Mouse (Mus musculus): ENCODE data around the gene Xpr1. TPM values are rescaled to one million over a fixed set of nuclear protein-coding genes. Genes with fewer than 3 reads are reported as not detected.

Gene Xpr1
- polyA plus RNA-seq, 1 experiment from 2014 or later: 71.2 TPM

DNA sequence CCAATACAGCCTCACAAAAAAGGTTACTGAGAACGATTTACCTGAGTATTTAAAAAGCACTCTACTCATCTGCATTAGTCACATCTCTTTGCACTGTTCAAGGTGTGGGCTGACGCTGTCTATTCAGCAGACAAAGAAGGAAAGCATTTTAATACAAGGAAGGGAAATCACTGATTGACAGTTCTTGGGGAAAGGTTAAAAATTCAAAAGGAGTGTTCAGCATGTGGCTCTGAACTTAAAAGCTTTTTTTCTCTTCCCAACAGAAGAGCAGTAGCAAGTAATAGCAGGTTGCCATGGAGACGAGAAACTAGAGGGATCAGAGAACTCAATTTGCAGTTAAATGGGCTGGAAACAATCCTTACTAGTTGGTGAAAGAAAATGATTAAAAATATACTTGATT lies 110.3 kb downstream of the Xpr1 start:
- peak; percentile 74 for ATAC-seq (replicated peaks)

DNA sequence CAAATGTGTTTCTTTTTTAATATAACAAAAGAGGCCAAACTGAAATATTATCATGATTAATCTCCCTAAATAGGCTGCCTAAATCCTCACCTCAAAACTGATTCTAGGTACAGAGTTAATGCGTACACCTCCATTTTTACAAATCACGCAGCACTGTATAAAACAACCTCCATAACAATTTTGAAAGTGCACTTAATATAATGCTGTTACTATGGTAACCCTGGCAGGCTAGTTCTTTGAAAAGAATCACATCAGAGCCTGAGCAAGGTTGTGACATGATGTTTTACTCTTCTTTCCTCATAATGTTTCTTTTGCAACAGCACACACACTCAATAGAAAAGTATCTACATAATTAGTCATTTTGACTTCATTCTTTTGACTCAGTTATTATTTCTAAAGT lies 113.8 kb downstream of the Xpr1 start:
- H3K9ac ChIP-seq (replicated peaks): no peak overlapping the region
- whole genome bisulfite sequencing: 36% methylated on average over 2 of the region's 2 CpGs
- no peaks in the 10 kb centered on the region for H3K9me3 ChIP-seq
- peak overlapping the region; percentile 58 for H3K27ac ChIP-seq (replicated peaks)
- ATAC-seq (replicated peaks): 0 out of 2 replicates have a peak, but pooled peaks have one; percentile 32
- H3K36me3 ChIP-seq: no peaks in the 10 kb centered on the region; the same call in 1 of the 2 replicates
- H3K4me1 ChIP-seq: peaks cover 38% of the 10 kb centered on the region
- no peak overlapping the region for H3K4me3 ChIP-seq
- H3K27me3 ChIP-seq: no peaks in the 10 kb centered on the region
- H3K4me2 ChIP-seq (replicated peaks): no peak overlapping the region

More for the DNA sequence above, 110.3 kb downstream of the Xpr1 start:
- no peak overlapping the region for H3K4me2 ChIP-seq (replicated peaks)
- no peak overlapping the region for H3K9ac ChIP-seq (replicated peaks)
- H3K27ac ChIP-seq (replicated peaks): peak overlapping the region; percentile 82
- H3K27me3 ChIP-seq: no peaks in the 10 kb centered on the region
- peaks cover 43% of the 10 kb centered on the region for H3K4me1 ChIP-seq
- no peaks in the 10 kb centered on the region for H3K9me3 ChIP-seq
- no peak overlapping the region for H3K4me3 ChIP-seq
- peaks cover 2% of the 10 kb centered on the region; the same call in 1 of the 2 replicates for H3K36me3 ChIP-seq
- WGBS: 4% methylated on average over 3 of the region's 3 CpGs

DNA sequence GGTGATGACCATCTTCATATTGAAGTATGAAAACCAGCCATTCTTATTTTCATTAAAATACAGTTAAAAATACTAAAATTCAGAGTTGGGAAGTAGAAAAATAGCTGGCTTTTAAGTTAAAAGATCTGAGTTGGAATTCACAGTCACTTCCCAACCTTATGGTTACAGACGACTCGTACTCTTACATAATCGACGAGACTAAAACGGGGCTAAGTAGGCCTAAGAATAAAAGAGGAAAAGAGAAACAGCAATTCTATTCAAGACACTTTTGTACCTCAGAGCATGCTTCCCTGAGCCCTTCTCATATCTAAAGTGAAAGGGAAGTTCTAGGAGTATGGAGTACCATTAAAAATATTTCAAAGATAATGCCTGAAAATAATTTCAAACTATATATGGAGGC lies 119.6 kb downstream of the Xpr1 start:
- 84% methylated on average over 5 of the region's 5 CpGs for WGBS
- Histone ChIP-seq H3K27ac (replicated peaks) (no peak overlapping the region), H3K9me3 (no peaks in the 10 kb centered on the region), H3K9ac (replicated peaks) (no peak overlapping the region), H3K4me2 (replicated peaks) (no peak overlapping the region), H3K4me1 (peaks cover 6% of the 10 kb centered on the region), H3K36me3 (no peaks in the 10 kb centered on the region), H3K27me3 (no peaks in the 10 kb centered on the region), H3K4me3 (no peak overlapping the region)
- ATAC-seq (replicated peaks): no peak

DNA sequence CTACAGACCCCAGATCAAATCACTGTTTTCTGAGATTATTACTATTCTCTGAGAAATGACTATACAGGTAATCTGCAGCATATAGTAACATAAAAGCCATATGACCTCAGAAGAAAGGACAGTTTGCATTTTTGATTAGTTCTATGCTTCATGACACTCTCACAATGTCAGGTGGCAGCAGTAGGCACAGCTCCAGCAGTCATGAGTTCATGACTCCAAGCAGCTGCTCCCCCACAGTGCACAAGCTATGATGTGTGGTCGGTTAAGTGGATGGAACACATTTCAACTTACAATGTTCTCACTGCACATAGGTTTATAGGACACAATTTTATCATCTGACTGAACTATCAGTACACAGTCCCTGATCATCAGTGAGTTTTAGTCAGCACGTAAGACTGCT lies 120.0 kb downstream of the Xpr1 start:
- no peak overlapping the region for H3K4me2 ChIP-seq (replicated peaks)
- no peak overlapping the region for H3K9ac ChIP-seq (replicated peaks)
- H3K4me1 ChIP-seq: peaks cover 5% of the 10 kb centered on the region
- peaks cover 2% of the 10 kb centered on the region; the same call in 1 of the 2 replicates for H3K36me3 ChIP-seq
- no peak overlapping the region for H3K27ac ChIP-seq (replicated peaks)
- no peak for ATAC-seq (replicated peaks)
- no peaks in the 10 kb centered on the region for H3K9me3 ChIP-seq
- 91% methylated on average over 2 of the region's 2 CpGs for WGBS
- no peak overlapping the region for H3K4me3 ChIP-seq
- H3K27me3 ChIP-seq: no peaks in the 10 kb centered on the region

DNA sequence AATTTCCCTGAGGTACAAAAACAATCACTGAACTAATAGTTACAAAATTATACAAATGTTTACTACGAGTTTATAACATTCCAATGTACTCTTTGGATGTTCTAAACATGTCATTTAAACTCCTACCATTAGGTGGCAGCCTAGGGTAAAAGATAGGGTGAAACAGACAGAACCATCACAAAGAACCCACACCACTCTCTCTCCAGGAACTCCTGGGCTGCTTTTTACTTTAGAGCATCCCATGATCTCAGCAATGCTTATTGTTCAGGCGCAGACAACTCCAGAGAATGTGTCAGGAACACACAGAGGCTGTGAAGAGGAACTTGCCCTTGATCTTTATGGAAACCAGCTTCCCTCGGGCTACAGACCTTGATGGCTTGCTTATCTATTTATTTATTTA lies 123.8 kb downstream of the Xpr1 start:
- Histone ChIP-seq H3K27ac (replicated peaks) (peak overlapping the region; percentile 63), H3K4me3 (no peak overlapping the region), H3K9me3 (no peaks in the 10 kb centered on the region), H3K36me3 (peaks cover 22% of the 10 kb centered on the region), H3K9ac (replicated peaks) (no peak overlapping the region), H3K4me2 (replicated peaks) (no peak overlapping the region), H3K4me1 (peaks cover 5% of the 10 kb centered on the region), H3K27me3 (no peaks in the 10 kb centered on the region)
- ATAC-seq (replicated peaks): peak; percentile 88
- 5% methylated on average over 3 of the region's 3 CpGs for WGBS

DNA sequence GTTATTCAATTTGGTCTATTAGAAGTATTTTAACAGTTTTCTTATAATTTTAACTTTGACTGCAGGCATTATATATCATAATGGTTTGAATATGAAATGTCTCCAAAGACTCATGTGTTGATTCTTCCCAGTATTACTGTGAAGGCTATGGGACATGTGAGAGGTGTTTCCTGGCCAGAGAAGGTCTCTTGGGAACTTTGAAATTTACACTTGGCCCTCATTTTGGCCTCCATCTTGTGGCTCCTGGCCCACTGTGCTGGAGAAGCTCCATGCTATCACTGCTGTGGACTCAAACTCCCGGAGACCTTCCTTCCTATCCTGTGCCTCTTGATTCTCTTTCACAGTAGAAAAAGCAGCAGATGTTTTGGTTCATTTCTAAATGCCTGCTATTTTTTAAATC lies 127.8 kb downstream of the Xpr1 start:
- H3K36me3 ChIP-seq: peaks cover 53% of the 10 kb centered on the region

DNA sequence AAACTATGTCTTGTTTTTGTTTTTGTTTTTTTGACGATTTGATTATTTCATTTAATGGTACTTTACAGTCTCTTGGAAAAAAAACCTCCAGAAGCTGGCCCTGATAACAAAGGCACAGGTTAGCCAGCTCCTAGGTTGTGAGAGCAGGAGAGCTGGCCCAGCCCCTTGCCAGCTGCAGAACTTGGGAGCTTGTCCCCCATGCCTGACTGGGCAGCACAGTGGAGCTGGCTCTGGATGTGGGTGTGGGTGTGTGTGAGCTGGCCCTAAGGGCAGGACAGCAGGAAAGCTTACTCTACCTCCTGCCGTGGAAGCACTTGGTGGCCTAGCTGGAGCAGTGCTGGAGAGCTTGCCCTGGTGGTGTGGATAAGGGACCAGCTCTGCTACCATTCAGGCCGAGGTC lies 129.2 kb downstream of the Xpr1 start:
- Histone ChIP-seq H3K4me2 (replicated peaks) (no peak overlapping the region), H3K36me3 (peaks cover 66% of the 10 kb centered on the region), H3K9ac (replicated peaks) (no peak overlapping the region), H3K27me3 (no peaks in the 10 kb centered on the region), H3K27ac (replicated peaks) (no peak overlapping the region), H3K9me3 (no peaks in the 10 kb centered on the region), H3K4me1 (no peaks in the 10 kb centered on the region), H3K4me3 (no peak overlapping the region)
- no peak for ATAC-seq (replicated peaks)
- WGBS: 91% methylated on average over 3 of the region's 3 CpGs

More for the DNA sequence above, 127.8 kb downstream of the Xpr1 start:
- no peaks in the 10 kb centered on the region for H3K27me3 ChIP-seq
- no peaks in the 10 kb centered on the region for H3K9me3 ChIP-seq
- no peak overlapping the region for H3K4me3 ChIP-seq
- WGBS: 91% methylated on average over 1 of the region's 1 CpGs
- no peak overlapping the region for H3K4me2 ChIP-seq (replicated peaks)
- H3K9ac ChIP-seq (replicated peaks): no peak overlapping the region
- peaks cover 5% of the 10 kb centered on the region for H3K4me1 ChIP-seq
- no peak for ATAC-seq (replicated peaks)
- H3K27ac ChIP-seq (replicated peaks): no peak overlapping the region

DNA sequence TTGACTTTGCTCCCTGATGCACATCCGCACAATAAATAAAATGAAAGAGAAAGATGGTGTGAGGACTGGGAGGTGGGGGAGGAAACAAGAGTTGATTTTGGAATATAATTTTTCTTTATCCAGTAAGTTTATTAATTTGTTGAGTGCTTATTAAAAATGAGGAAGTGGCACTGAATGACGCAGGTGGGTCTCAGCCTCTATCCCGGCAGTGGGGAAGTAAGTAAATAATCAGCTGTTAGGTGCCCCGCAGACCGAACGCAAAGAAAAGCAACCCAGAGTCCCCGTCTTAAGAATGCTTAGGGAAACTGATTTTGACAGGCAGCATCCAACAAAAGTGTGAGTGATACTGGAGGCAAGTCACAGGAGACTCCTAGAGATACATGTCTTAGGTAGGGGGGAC lies 133.4 kb downstream of the Xpr1 start:
- no peak overlapping the region for H3K9ac ChIP-seq (replicated peaks)
- ATAC-seq (replicated peaks): no peak
- WGBS: 96% methylated on average over 7 of the region's 7 CpGs
- no peaks in the 10 kb centered on the region for H3K9me3 ChIP-seq
- H3K4me3 ChIP-seq: no peak overlapping the region
- no peak overlapping the region for H3K4me2 ChIP-seq (replicated peaks)
- H3K27ac ChIP-seq (replicated peaks): no peak overlapping the region
- H3K27me3 ChIP-seq: no peaks in the 10 kb centered on the region
- H3K36me3 ChIP-seq: peaks cover 73% of the 10 kb centered on the region
- peaks cover 5% of the 10 kb centered on the region; the same call in 1 of the 2 replicates for H3K4me1 ChIP-seq

DNA sequence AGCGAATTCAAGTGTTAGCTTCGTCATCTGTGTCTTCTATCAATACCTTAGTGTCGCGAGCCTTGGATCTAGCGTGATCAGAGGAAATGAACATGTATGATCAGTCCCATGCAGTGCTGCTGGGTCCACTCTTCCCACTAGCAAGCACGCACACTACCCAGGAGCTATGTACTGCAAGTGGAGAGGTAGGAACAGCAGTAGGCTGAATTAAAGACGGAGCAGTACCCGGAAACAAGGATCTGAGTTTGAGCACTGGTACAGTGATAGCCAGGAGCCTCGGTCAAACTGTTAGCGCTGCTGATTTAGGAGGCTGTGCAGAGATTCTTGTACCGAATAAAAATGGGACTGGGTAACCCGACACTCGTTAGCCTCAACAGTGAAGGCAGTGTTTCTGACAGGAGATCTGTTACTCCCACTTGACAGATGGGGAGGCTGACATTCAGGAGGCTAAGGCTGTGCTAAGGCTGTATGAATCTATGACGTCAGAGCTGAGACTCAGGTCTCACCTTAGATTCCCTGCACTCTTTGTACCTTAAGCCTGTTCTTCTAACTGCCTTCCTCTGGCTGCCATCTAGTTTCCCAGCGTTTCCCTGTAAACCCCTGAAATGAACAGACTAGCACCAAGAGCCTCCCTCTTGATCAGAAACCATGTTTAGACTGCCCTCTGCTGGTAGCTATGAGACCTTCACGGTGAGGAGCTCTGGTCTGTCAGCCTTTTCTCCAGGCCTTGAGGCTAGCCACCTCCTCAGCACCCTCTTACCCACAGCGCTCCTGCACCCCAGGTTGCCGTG lies 136.0 kb downstream of the Xpr1 start:
- Histone ChIP-seq H3K4me2 (replicated peaks) (no peak overlapping the region), H3K4me3 (no peak overlapping the region), H3K4me1 (peaks cover 5% of the 10 kb centered on the region; the same call in 1 of the 2 replicates), H3K27me3 (no peaks in the 10 kb centered on the region), H3K27ac (replicated peaks) (no peak overlapping the region; the same call in 1 of the 2 replicates), H3K36me3 (peaks cover 54% of the 10 kb centered on the region), H3K9ac (replicated peaks) (no peak overlapping the region), H3K9me3 (no peaks in the 10 kb centered on the region)
- 53% methylated on average over 18 of the region's 18 CpGs for whole genome bisulfite sequencing
- ATAC-seq (replicated peaks): peak; percentile 87

DNA sequence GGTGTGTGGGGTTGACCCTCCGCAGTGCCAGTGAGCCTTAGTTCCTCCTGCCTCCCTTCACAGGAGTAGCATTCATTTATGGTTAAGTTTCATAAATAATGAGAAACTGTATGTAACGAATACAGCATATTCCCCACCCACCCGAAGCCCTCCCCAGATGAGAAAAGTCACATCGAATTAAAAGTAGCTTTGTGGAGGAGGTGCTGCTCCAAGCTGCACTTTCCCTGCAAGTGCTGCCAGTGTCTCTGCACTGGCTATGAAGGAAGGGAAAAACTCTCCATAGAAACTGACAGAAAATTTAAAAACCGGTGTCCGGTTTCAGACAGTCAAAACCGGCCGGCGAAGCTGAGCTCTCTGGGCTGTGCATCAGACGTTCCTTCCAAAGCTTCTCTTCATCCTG lies 136.9 kb downstream of the Xpr1 start:
- peaks cover 46% of the 10 kb centered on the region for H3K36me3 ChIP-seq
- H3K4me3 ChIP-seq: no peak overlapping the region
- 85% methylated on average over 10 of the region's 10 CpGs for WGBS

DNA sequence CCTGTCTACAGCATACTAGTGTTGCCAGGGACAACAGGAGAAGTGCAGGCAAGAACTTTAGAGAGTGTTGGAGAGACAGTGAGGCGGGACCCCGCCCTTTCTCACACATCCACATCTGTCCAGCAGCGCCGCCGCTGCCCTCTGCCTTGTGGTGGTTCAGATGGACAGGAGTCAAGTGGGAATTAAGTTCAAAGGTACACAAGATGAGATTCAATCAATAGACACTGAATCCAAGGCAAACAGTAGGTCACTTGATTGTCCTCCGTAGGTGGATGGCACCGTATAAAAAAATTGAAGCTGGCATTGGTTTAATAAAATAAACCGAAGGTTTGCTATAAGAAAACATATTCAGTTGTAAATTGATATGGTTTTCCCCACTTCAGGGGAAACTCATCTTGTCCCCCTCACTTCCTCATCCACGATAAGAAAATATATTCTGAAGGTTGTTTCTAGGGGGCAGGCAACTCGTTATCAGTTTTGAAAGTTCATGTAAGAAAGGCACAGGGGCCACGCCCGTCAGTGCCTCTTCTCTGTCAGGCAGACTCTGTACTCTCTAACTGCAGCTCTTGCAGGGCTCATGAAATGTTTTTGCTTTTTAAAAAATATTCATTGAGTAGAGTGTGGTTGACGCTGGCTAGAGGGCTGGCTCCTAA lies 140.7 kb downstream of the Xpr1 start:
- no peaks in the 10 kb centered on the region for H3K27me3 ChIP-seq
- H3K9ac ChIP-seq (replicated peaks): no peak overlapping the region
- no peak overlapping the region for H3K4me3 ChIP-seq
- no peak overlapping the region for H3K4me2 ChIP-seq (replicated peaks)
- no peaks in the 10 kb centered on the region for H3K9me3 ChIP-seq
- no peak overlapping the region for H3K27ac ChIP-seq (replicated peaks)
- 82% methylated on average over 13 of the region's 13 CpGs for WGBS
- peaks cover 15% of the 10 kb centered on the region for H3K36me3 ChIP-seq
- peaks cover 5% of the 10 kb centered on the region; the same call in 1 of the 2 replicates for H3K4me1 ChIP-seq
- no peak for ATAC-seq (replicated peaks)

More for the DNA sequence above, 136.9 kb downstream of the Xpr1 start:
- Histone ChIP-seq H3K27ac (replicated peaks) (no peak overlapping the region), H3K27me3 (no peaks in the 10 kb centered on the region), H3K4me2 (replicated peaks) (no peak overlapping the region), H3K9ac (replicated peaks) (no peak overlapping the region), H3K9me3 (no peaks in the 10 kb centered on the region), H3K4me1 (peaks cover 5% of the 10 kb centered on the region; the same call in 1 of the 2 replicates)
- no peak for ATAC-seq (replicated peaks)

DNA sequence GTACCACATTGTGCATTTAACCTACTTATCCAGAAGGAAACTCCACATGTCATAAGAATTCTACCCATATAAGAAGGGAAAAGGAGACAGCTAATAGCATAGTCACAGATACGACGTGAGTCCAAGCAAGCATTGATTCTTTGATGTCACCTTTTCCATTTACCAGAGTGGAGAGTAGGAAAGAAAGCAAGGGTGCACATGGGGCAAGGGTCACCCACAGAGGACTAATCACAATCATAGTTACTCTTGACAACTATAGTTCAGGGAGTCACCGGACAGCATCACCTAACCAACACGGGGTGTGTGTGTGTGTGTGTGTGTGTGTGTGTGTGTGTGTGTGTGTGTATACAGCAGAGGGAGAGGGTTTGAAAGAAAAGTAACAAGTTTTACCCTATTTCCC lies 141.4 kb downstream of the Xpr1 start:
- Histone ChIP-seq H3K4me3 (no peak overlapping the region), H3K9ac (replicated peaks) (no peak overlapping the region), H3K9me3 (no peaks in the 10 kb centered on the region), H3K4me1 (no peaks in the 10 kb centered on the region), H3K36me3 (peaks cover 9% of the 10 kb centered on the region), H3K27ac (replicated peaks) (no peak overlapping the region), H3K4me2 (replicated peaks) (no peak overlapping the region), H3K27me3 (no peaks in the 10 kb centered on the region)
- no peak for ATAC-seq (replicated peaks)
- 85% methylated on average over 4 of the region's 4 CpGs for WGBS
